Mouse (Mus musculus): ENCODE measurements around the gene Tmem74b. TPM values are rescaled to one million over a fixed set of nuclear protein-coding genes. Genes with fewer than 3 reads are reported as not detected.

Gene Tmem74b
- total and polyA plus RNA-seq, 3 experiments, result not detected

DNA sequence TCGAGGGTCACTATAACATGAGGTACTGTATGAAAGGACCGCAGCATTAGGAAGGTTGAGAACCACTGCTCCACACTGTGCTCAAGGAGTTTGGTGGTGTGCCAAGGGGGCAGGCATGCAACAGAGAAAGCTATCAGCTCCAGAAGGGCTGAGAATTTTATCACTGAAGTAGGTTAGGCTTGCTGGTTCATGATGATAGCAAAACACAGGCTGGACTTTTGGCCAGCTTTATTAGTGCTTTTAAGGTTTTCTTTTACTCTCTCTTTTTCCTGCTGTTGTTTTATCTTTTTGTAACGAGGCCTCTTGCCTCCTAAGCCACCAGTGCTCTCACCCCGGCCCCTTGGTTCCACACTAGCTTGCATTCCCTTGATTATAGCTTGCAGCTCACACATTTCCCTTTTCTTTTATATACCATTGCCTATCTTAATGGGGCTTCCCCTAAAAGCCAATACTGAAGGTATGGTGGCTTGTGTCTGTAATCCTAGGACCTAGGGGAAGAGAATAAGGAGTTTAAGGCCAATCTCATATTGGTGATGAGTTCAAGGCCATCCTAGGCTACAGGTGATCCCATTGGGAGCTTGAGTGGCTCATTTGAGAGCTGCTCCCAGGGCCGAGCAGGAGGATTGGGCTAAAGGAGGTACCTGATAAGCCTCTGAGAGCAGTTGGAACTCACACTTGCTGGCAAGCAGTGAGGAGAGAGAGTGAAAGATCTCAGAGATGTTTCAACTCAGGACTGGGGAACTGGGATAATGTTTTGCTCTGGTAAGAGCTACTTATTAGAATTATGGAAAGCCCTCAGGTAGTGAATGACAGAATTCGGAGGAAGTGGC lies 41.3 kb downstream of the Tmem74b start (continued):
- TF ChIP-seq E2F4 (IDR thresholded peaks at IDR 0.05; ENCODE audit: borderline replicate concordance, low read depth, low read length) (no peak), KAT2A (conservative IDR thresholded peaks at IDR 0.05; ENCODE audit: low read depth, low read length) (no peak), BHLHE40 (IDR thresholded peaks at IDR 0.05; ENCODE audit: borderline replicate concordance, low read depth, low read length) (peak; percentile 41; the same call in 1 of the 2 replicates), MXI1 (IDR thresholded peaks at IDR 0.05; ENCODE audit: low read depth, low read length) (no peak; the same call in 1 of the 2 replicates)

DNA sequence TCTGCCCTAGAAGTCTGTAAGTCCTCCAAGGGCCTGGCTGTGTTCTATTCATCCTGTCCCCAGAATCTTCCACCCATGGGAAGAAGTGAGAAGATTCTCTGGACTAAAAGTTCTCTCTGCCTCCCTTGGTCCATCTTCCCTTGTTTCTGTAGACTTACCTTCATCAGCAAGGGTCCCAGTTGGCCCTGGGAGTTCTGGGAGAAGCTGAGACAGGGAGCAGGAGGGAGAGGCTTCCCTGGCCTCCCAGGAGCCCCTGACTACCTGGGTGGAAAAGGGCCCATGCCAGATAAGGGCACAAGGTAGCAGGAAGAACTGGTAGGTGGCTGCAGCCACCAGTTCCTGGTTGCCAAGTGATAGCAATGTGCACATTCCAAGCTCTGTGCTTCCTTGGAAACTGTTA lies 42.0 kb downstream of the Tmem74b start, which contains the start of gene Psmf1:
TSS of gene Psmf1 (minus strand) at position 342 of the 400 bp plus-strand sequence.
- peaks cover 20% of the 10 kb centered on the region for H3K79me2 ChIP-seq (ENCODE audit: control insufficient read depth, insufficient read depth, low read length, poor library complexity)
- H3K9me3 ChIP-seq (replicated peaks; ENCODE audit: insufficient read depth, low read length), result no peaks in the 10 kb centered on the region
- H3K4me1 ChIP-seq (ENCODE audit: control insufficient read depth in 1 of 2, insufficient read depth in 2 of 2, low read length in 2 of 2), result peaks cover 16 to 31% of the 10 kb centered on the region in 2 experiments
- no peaks in the 10 kb centered on the region for H3K27me3 ChIP-seq (ENCODE audit: control insufficient read depth in 1 of 2, insufficient read depth in 2 of 2, low read length in 2 of 2)
- no peak for TF ChIP-seq ELF1 (IDR thresholded peaks at IDR 0.05; ENCODE audit: low read depth, low read length)
- TF ChIP-seq MXI1 (IDR thresholded peaks at IDR 0.05; ENCODE audit: low read depth, low read length), result no peak
- no peak; the same call in 1 of the 2 replicates for TF ChIP-seq SIN3A (IDR thresholded peaks at IDR 0.05; ENCODE audit: low read length)
- no peak for TF ChIP-seq CTCF (IDR thresholded peaks at IDR 0.05 in 2 of 3, conservative IDR thresholded peaks at IDR 0.05 in 1 of 3; ENCODE audit: control insufficient read depth in 1 of 3, insufficient read depth in 1 of 3, low read depth in 2 of 3, low read length in 3 of 3, poor library complexity in 1 of 3, severe bottlenecking in 1 of 3)
- no peak for TF ChIP-seq GABPA (IDR thresholded peaks at IDR 0.05; ENCODE audit: low read depth, low read length)
- no peak for TF ChIP-seq ETS1 (IDR thresholded peaks at IDR 0.05; ENCODE audit: low read depth, low read length)
- no peak for TF ChIP-seq POLR2A (IDR thresholded peaks at IDR 0.05; ENCODE audit: control insufficient read depth in 1 of 2, insufficient read depth in 1 of 2, low read depth in 1 of 2, low read length in 2 of 2, poor library complexity in 1 of 2)
- no peak for TF ChIP-seq MEF2A (IDR thresholded peaks at IDR 0.05; ENCODE audit: extremely low read depth, insufficient replicate concordance, low read depth, low read length, poor library complexity, severe bottlenecking)
- no peak for TF ChIP-seq E2F4 (IDR thresholded peaks at IDR 0.05; ENCODE audit: borderline replicate concordance, low read depth, low read length)
- no peak for TF ChIP-seq CHD1 (IDR thresholded peaks at IDR 0.05; ENCODE audit: low read depth, low read length)
- no peak for TF ChIP-seq RCOR1 (IDR thresholded peaks at IDR 0.05; ENCODE audit: low read depth, low read length)
- TF ChIP-seq BHLHE40 (IDR thresholded peaks at IDR 0.05; ENCODE audit: borderline replicate concordance, low read depth, low read length), result no peak
- TF ChIP-seq USF2 (IDR thresholded peaks at IDR 0.05; ENCODE audit: borderline replicate concordance in 1 of 2, insufficient read depth in 1 of 2, low read depth in 1 of 2, low read length in 2 of 2), result no peak
- TF ChIP-seq ZKSCAN1 (IDR thresholded peaks at IDR 0.05; ENCODE audit: low read depth, low read length), result no peak
- TF ChIP-seq JUND (IDR thresholded peaks at IDR 0.05; ENCODE audit: low read depth, low read length), result no peak
- no peak for TF ChIP-seq TAL1 (IDR thresholded peaks at IDR 0.05; ENCODE audit: low read length)
- TF ChIP-seq TBP (IDR thresholded peaks at IDR 0.05; ENCODE audit: low read depth, low read length), result no peak
- no peak for TF ChIP-seq MAFK (IDR thresholded peaks at IDR 0.05; ENCODE audit: borderline replicate concordance, low read depth, low read length)
- no peak for TF ChIP-seq ZMIZ1 (IDR thresholded peaks at IDR 0.05; ENCODE audit: low read depth, low read length)
- TF ChIP-seq POLR2AphosphoS5 (IDR thresholded peaks at IDR 0.05; ENCODE audit: borderline replicate concordance, low read depth, low read length), result no peak
- peak within 1 kb of the TSS; percentile 74 for H3K27ac ChIP-seq (ENCODE audit: control insufficient read depth, low read depth, low read length)
- DNase-seq (ENCODE audit: low read depth, low spot score), result no peak
- peak within 1 kb of the TSS; percentile 5; the same call in 1 of the 2 replicates for H3K9ac ChIP-seq (ENCODE audit: control insufficient read depth, low read depth, low read length, poor library complexity, severe bottlenecking)
- peak within 1 kb of the TSS in 1 of 2 experiments; percentile 23; a peak in 2 of 4 replicates for H3K4me3 ChIP-seq (ENCODE audit: control insufficient read depth in 1 of 2, insufficient read depth in 1 of 2, low read depth in 2 of 2, low read length in 2 of 2)
- H3K36me3 ChIP-seq (ENCODE audit: control insufficient read depth in 1 of 2, insufficient read depth in 2 of 2, low read length in 2 of 2), result peaks cover 0 to 29% of the 10 kb centered on the region in 2 experiments; a peak in 2 of 4 replicates
